Mouse (Mus musculus) monocyte, adult 59 days (primary cell): Measurements from ENCODE around the gene Kyat1. TPM values are rescaled to one million over a fixed set of nuclear protein-coding genes. Genes with fewer than 3 reads are reported as not detected.

Experiments
- total RNA-seq, 2 experiments: library from RNA; stranded (reverse); gene quantifications; one replicate each; pipeline ENCODE4 v1.2.4; 2023

The Kyat1 gene
- total RNA-seq, result 1 to 10 TPM; 4.4 to 5.6 TPM

DNA sequence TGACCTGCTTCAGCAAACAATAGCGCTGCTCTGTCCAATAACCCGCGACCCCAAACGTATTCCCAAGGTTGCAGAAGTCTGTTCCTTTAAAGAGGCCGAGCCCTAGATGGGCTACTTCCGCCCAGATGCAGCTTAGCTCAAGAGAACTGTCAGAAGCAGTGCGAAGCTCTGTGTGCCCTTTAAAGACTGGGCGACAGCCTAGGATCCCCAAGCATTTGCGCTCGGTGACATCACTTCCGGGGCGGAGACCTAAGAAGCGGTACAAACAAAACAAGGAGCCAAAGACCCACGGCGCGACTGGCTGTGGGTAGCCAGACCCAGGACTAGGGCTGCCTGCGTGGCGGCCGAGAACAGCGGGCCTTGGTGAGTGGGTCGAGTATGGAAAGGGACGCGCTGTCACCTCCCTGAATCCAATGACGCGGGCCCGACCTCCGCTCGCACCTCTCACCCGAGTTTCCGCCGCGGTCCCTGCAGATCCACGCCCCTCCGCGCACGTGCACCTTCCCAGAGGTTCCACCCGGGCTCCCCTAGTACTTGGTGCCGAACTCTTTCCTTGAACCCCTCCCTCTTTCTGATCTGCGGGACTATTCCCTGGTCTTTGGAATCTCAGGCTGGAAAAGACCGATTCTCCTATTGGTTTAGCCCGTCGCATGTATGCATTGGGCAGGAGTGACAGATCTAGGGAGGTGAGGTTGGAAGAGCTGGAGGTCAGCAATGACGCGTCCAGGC, at the start of gene Kyat1:
TSS of gene Kyat1 (minus strand) at position 219 of the 729 bp plus-strand sequence.

DNA sequence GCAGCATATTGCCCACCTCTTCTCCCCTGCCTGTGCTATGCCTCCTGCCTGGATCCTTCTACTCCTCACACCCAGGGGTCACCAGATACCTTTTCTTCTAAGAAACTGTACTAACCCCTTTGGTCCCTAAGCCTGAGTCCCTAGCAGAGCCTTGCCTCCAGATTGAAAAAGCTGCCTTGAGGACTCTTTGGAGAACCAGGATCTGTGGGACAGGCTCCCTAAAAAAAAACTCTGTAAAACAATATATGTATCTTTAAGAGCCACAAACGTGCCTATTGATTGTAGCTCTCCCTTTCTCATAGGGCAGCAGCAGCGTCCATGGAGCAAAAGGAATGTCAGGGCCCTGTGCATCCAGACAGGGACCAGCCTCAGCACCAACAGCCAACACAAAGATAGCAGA, 34.6 kb upstream of the Kyat1 start, which contains the start of gene Gm28035:
TSS of gene Gm28035 (plus strand) at position 301 of the 400 bp plus-strand sequence.

DNA sequence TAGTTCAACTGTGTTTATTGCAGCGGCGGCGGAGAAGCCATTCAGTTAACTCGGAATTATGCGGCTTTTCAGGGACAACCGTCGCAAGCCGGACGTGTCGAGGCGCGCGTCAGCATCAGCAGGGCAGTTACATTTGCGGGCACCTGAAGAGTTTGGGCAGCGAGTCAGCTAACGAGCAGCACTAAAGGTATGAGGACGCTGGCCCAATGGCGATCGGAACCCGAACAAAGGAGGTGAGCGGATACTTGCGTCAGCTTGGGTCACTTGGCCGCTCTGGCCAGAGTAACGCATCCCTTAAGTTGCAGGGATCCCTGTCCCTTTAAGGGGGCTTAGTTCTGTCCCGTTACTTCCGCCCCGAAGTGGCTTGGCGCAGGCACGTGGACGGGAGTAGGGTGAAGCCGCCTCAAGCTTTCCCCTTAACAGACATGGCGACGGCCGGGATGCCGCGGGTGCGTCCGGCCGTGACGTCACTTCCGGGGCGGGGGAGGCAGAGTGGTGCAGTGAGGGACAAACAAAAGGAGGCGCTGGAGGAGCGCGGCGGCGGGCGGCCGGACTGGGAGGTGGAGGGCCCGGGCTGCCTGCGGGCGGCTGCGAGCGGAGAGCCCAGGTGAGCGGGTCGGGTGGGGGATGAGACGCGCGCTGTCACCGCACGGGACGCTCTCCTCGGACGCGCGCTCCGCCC, 31.7 kb upstream of the Kyat1 start, which contains the start of gene Lrrc8a:
TSS of gene Lrrc8a (plus strand) at position 517 of the 682 bp plus-strand sequence.

DNA sequence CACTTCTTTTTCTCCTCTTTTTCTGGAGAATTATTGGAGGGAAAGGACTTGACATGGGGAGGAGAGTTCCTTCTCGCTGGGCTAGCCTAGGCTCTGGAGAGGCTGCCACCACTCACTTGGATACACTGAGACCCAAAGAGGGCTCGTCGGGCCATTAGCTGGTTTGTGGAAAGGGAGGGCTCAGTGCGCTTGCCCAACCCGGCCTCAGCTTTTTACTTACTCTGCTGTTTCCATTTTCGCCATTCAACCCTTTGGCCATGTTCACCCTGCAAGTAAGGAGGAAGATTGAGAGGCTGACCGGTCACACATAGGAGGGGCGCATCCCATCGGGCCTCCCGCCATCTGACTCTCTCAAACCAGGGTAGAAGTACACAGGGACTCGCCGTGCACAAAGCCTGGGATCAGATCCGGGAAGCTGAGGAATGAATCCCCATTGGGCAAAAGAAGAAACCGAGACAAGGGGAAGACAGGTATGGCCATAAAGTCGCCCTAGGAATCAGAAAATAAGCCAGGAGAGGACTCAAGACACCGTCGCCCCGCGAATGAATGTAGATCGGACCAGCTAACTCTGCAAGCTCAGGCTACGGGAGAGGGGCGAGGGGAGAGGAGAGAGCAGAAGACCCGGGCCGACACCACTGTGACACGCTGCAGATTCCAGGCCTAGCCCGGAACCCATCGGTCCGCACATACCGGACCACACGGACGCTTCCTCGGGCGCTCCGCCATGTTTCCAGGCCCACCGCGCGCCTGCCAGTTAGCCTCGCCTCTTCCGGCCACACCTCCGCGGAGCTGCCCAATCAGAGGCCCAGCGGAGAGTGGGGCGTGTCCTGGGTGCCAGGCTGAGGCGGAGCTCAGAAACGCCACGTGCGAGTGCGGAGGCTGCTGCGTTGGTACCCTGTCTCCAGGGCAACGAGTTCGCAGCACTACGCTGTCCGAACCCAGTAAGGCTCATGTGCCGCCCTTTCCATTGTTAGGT, 27.7 kb downstream of the Kyat1 start, which contains the start of gene Spout1:
TSS of gene Spout1 (minus strand) at position 760 of the 976 bp plus-strand sequence.

DNA sequence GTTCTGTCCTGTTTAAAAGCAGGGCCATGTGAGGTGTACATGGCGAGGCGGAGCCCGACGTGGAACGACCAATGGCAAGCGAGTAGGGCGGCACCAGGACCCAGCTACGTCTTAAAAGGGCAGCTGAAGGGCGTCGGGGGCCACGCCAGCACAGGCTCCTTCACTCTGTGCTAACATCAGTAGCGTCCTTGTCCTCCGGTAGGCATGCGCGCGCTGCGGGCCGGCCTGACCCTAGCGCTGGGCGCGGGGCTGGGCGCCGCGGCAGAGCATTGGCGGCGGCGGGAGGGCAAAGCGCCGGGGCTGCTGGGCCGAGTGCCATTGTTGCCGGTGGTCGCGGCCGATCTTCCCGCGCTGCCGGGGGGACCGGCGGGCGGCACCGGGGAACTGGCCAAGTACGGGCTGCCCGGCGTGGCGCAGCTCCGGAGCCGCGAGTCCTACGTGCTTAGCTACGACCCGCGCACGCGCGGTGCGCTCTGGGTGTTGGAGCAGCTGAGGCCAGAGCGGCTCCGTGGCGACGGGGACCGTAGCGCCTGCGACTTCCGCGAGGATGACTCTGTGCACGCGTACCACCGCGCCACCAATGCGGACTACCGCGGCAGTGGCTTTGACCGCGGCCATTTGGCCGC, 34.2 kb downstream of the Kyat1 start, which contains the start of gene Endog:
TSS of gene Endog (plus strand) at position 123 of the 626 bp plus-strand sequence.

Other genes with a start within 250 kb of the Kyat1 start
- gene Sptan1, start 240.3 kb downstream of the Kyat1 start, total RNA-seq, result 100 to 1,000 TPM; 301 to 317 TPM
- gene Wdr34, start 157.0 kb downstream of the Kyat1 start, total RNA-seq, result 1 to 10 TPM; 1.2 TPM
- gene Set, start 148.5 kb downstream of the Kyat1 start, total RNA-seq, result 100 to 1,000 TPM; 133 to 160 TPM
- gene Pkn3, start 128.2 kb downstream of the Kyat1 start, total RNA-seq, result 1 to 10 TPM; 4.6 to 5.4 TPM
- 10 to 100 TPM; 14.6 to 19.8 TPM for gene Zdhhc12, start 112.2 kb downstream of the Kyat1 start, total RNA-seq
- 10 to 100 TPM; 26.9 to 29.3 TPM for gene Zer1, start 81.3 kb downstream of the Kyat1 start, total RNA-seq
- gene Tbc1d13, start 72.1 kb downstream of the Kyat1 start, total RNA-seq, result 100 to 1,000 TPM in 1 of 2 experiments, 10 to 100 TPM in 1; 90.5 to 108 TPM
- gene Endog, start 34.4 kb downstream of the Kyat1 start, total RNA-seq, result 1 to 10 TPM; 9.0 to 9.4 TPM
- 10 to 100 TPM; 10.2 to 11.5 TPM for gene Spout1, start 27.4 kb downstream of the Kyat1 start, total RNA-seq
- 10 to 100 TPM; 29.2 to 34.5 TPM for gene Lrrc8a, start 31.9 kb upstream of the Kyat1 start, total RNA-seq
- gene Gm28035, start 34.7 kb upstream of the Kyat1 start, total RNA-seq, result 1 to 10 TPM; 1.3 to 4.0 TPM
- 1 to 10 TPM; 6.1 to 7.2 TPM for gene Phyhd1, start 60.4 kb upstream of the Kyat1 start, total RNA-seq
- not detected for gene Gm28038, start 75.2 kb upstream of the Kyat1 start, total RNA-seq
- gene Dolk, start 80.5 kb upstream of the Kyat1 start, total RNA-seq, result 10 to 100 TPM; 10.5 to 11.5 TPM
- 10 to 100 TPM; 31.4 to 34.2 TPM for gene Nup188, start 80.5 kb upstream of the Kyat1 start, total RNA-seq
- gene Sh3glb2, start 153.5 kb upstream of the Kyat1 start, total RNA-seq, result 10 to 100 TPM; 30.8 to 37.2 TPM
- 1 to 10 TPM; 6.8 to 9.9 TPM for gene Miga2, start 158.4 kb upstream of the Kyat1 start, total RNA-seq
- gene Dolpp1, start 186.4 kb upstream of the Kyat1 start, total RNA-seq, result 10 to 100 TPM; 14.2 to 15.4 TPM
- gene Crat, start 210.0 kb upstream of the Kyat1 start, total RNA-seq, result 10 to 100 TPM; 29.2 to 40.1 TPM
- 10 to 100 TPM; 92.7 to 98.9 TPM for gene Ptpa, start 210.2 kb upstream of the Kyat1 start, total RNA-seq